Mouse (Mus musculus): Measurements from ENCODE around the gene Fbxl4.

The Fbxl4 gene

GRCm38 (mm10) chr4:22476967-22477710 lies 119.8 kb downstream of the Fbxl4 start:
- peak; percentile 75 for DNase-seq (ENCODE audit: low read depth, low spot score)

GRCm38 (mm10) chr4:22477711-22478230 lies 120.4 kb downstream of the Fbxl4 start:
- DNase-seq (ENCODE audit: low read depth, low spot score): peak; percentile 39

GRCm38 (mm10) chr4:22478488-22479367 lies 121.4 kb downstream of the Fbxl4 start:
- DNase-seq (ENCODE audit: low read depth, low spot score): no peak

GRCm38 (mm10) chr4:22479368-22480090 lies 122.2 kb downstream of the Fbxl4 start:
- no peak for DNase-seq (ENCODE audit: low read depth, low spot score)

- DNase-seq (ENCODE audit: low read depth, low spot score): no peak
These were observed 122.9 kb downstream of the Fbxl4 start for GRCm38 (mm10) chr4:22480091-22480857.

GRCm38 (mm10) chr4:22480858-22481205 lies 123.5 kb downstream of the Fbxl4 start:
- no peak for DNase-seq (ENCODE audit: low read depth, low spot score)

- DNase-seq (ENCODE audit: low read depth, low spot score): no peak
These were observed 124.8 kb downstream of the Fbxl4 start for GRCm38 (mm10) chr4:22482118-22482517.

- DNase-seq (ENCODE audit: low read depth, low spot score): peak; percentile 34
These were observed 125.5 kb downstream of the Fbxl4 start for GRCm38 (mm10) chr4:22482756-22483280.

- no peak for DNase-seq (ENCODE audit: low read depth, low spot score)
These were observed 126.2 kb downstream of the Fbxl4 start for GRCm38 (mm10) chr4:22483548-22483947.

Data from brain, adult 2 months (tissue).